Mouse (Mus musculus) megakaryocyte, embryonic 14.5 days (primary cell): Measurements from ENCODE around the gene Hdac4. TPM values are rescaled to one million over a fixed set of nuclear protein-coding genes. Genes with fewer than 3 reads are reported as not detected.
A peak's percentile ranks its signal among the peaks of the same experiment; 100 is the strongest.

Source experiments
- H3K27me3 ChIP-seq: replicated peaks from 2 replicates; pipeline ENCODE3; 2012; ENCODE audit warnings: inconsistent platforms
- H3K36me3 ChIP-seq: replicated peaks from 2 replicates; pipeline ENCODE3; 2012; ENCODE audit warnings: low read length, inconsistent platforms, mixed read lengths
- H3K4me1 ChIP-seq: 2 replicates; pipeline ENCODE4 v1.6.1; 2012; ENCODE audit warnings: inconsistent platforms
- H3K4me3 ChIP-seq: replicated peaks from 2 replicates; pipeline ENCODE3; 2012; ENCODE audit warnings: moderate library complexity, mild to moderate bottlenecking, inconsistent platforms
- H3K9me3 ChIP-seq: 2 replicates; pipeline ENCODE4 v1.6.1; 2012; ENCODE audit warnings: inconsistent platforms
- FLI1 ChIP-seq: IDR thresholded peaks from 2 replicates; pipeline ENCODE4 v1.6.1; 2012; ENCODE audit warnings: low read length, inconsistent platforms, mixed read lengths
- GATA1 ChIP-seq: IDR thresholded peaks from 3 replicates; pipeline ENCODE4 v1.6.1; 2012; ENCODE audit warnings: mixed read lengths, low read length, inconsistent platforms, borderline replicate concordance
- polyA plus RNA-seq: library from polyadenylated mRNA; stranded (reverse); fragments of >175 nt; gene quantifications from 2 replicates; pipeline ENCODE4 v1.2.3, GENCODE M21; 2012; ENCODE audit warnings: low replicate concordance; ENCODE audit not compliant: insufficient read depth

Gene Hdac4
- polyA plus RNA-seq, 1 experiment = 3.6 TPM

GRCm38 (mm10) chr1:92212003-92212750 is 16.7 kb upstream of the Hdac4 start:
- TF ChIP-seq FLI1 (no peak), GATA1 (no peak)
- H3K27me3 ChIP-seq = peaks cover 41% of the 10 kb centered on the region
- H3K4me1 ChIP-seq = no peaks in the 10 kb centered on the region
- H3K9me3 ChIP-seq = peaks cover 19% of the 10 kb centered on the region
- peak overlapping the region; percentile 2 for H3K4me3 ChIP-seq
- H3K36me3 ChIP-seq = no peaks in the 10 kb centered on the region

- Histone ChIP-seq H3K27me3 (peaks cover 26% of the 10 kb centered on the region), H3K9me3 (peaks cover 5% of the 10 kb centered on the region; the same call in 1 of the 2 replicates), H3K4me1 (no peaks in the 10 kb centered on the region), H3K4me3 (no peak overlapping the region), H3K36me3 (no peaks in the 10 kb centered on the region)
- no peak for TF ChIP-seq GATA1
- no peak for TF ChIP-seq FLI1
Observed at GRCm38 (mm10) chr1:92202639-92203352, 7.3 kb upstream of the Hdac4 start.

DNA sequence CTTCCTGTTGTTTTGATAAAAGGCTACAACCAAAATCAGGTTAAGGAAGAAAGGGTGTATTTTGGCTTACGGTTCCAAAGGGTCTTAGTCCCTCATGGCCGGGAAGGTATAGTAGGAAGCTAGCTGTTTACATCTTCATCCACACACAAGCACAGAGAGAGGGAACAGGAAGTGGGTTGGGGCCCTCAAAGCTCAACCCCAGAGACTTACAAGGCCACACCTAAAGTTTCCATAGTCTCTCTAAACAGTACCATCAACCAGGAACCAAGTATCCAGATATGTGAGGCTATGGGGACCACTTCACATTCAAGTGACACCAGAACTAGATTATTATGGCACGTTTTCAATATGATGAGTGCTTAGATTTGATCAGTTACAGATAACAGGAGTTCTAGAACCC is 5.0 kb downstream of the Hdac4 start:
- Histone ChIP-seq H3K9me3 (peaks cover 18% of the 10 kb centered on the region), H3K4me1 (peaks cover 6% of the 10 kb centered on the region; the same call in 1 of the 2 replicates), H3K27me3 (peaks cover 26% of the 10 kb centered on the region), H3K36me3 (no peaks in the 10 kb centered on the region), H3K4me3 (no peak overlapping the region)
- TF ChIP-seq FLI1 = no peak
- TF ChIP-seq GATA1 = no peak

DNA sequence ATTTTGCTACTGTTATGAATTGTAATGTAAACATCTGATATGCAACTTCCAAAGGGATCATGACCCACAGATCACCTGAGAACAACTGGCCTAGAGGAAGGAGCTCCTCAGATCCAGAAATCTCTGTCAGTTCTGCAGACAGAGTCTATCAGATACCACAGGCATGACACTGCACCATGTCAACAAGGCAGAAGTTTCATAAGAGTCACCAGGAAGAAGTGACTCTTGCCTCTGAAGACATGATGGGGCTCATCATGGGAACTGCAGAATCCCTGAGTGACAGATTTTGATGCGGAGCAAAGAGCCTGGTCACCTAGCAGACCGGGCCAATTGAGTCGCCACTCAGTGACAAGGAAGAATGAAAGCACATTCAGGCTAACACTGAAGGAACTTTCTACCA is 8.4 kb downstream of the Hdac4 start:
- Histone ChIP-seq H3K4me3 (no peak overlapping the region), H3K9me3 (peaks cover 14% of the 10 kb centered on the region), H3K4me1 (peaks cover 11% of the 10 kb centered on the region; the same call in 1 of the 2 replicates), H3K36me3 (no peaks in the 10 kb centered on the region), H3K27me3 (peaks cover 31% of the 10 kb centered on the region)
- no peak for TF ChIP-seq GATA1
- TF ChIP-seq FLI1 = no peak

DNA sequence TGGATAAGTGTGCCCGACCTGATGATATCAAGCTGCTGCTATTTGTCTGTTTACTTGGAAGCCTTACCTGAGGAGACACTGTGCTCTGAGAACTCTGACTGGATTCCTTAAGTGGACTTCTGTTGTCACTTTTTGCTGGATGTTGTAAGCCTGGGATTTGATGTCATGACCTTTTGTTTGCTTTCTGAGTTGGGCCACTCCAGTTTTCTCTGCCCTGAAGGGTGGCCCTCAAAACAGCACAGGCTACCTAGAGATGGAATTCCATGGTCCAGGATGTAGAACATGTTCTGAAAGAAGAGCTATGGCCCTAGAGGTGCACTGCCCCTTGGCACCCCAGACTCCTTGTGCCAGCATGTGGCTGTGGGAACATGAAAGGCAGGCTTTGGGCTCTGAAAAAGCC is 10.9 kb downstream of the Hdac4 start:
- TF ChIP-seq FLI1 (no peak), GATA1 (no peak)
- H3K4me3 ChIP-seq = no peak overlapping the region
- H3K36me3 ChIP-seq = no peaks in the 10 kb centered on the region
- peaks cover 18% of the 10 kb centered on the region for H3K4me1 ChIP-seq
- 0 out of 2 replicates have a peak, but pooled peaks cover 3% of the 10 kb centered on the region for H3K9me3 ChIP-seq
- peaks cover 28% of the 10 kb centered on the region for H3K27me3 ChIP-seq

GRCm38 (mm10) chr1:92183101-92183790 is 12.3 kb downstream of the Hdac4 start:
- Histone ChIP-seq H3K9me3 (no peaks in the 10 kb centered on the region), H3K4me1 (peaks cover 28% of the 10 kb centered on the region), H3K27me3 (peaks cover 25% of the 10 kb centered on the region), H3K4me3 (no peak overlapping the region), H3K36me3 (no peaks in the 10 kb centered on the region)
- TF ChIP-seq GATA1 = no peak
- no peak for TF ChIP-seq FLI1

DNA sequence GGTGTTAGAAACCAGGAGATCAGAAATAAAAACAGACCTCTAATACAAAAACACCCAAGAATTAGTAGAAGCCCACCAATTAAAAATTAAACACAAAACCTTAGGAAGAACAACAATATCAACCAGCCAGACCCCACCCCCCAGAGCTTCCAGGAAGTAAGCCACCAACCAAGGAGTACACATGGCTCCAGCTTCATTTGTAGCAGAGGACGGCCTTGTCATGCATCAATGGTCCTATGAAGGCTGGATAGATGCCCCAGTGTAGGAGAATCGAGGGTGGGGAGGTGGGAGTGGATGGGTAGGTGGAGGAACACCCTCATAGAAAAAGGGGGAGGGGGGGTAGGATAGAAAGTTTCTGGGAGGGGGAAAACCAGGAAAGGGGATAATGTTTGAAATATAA is 13.5 kb downstream of the Hdac4 start:
- Histone ChIP-seq H3K36me3 (no peaks in the 10 kb centered on the region), H3K4me1 (peaks cover 31% of the 10 kb centered on the region)

DNA sequence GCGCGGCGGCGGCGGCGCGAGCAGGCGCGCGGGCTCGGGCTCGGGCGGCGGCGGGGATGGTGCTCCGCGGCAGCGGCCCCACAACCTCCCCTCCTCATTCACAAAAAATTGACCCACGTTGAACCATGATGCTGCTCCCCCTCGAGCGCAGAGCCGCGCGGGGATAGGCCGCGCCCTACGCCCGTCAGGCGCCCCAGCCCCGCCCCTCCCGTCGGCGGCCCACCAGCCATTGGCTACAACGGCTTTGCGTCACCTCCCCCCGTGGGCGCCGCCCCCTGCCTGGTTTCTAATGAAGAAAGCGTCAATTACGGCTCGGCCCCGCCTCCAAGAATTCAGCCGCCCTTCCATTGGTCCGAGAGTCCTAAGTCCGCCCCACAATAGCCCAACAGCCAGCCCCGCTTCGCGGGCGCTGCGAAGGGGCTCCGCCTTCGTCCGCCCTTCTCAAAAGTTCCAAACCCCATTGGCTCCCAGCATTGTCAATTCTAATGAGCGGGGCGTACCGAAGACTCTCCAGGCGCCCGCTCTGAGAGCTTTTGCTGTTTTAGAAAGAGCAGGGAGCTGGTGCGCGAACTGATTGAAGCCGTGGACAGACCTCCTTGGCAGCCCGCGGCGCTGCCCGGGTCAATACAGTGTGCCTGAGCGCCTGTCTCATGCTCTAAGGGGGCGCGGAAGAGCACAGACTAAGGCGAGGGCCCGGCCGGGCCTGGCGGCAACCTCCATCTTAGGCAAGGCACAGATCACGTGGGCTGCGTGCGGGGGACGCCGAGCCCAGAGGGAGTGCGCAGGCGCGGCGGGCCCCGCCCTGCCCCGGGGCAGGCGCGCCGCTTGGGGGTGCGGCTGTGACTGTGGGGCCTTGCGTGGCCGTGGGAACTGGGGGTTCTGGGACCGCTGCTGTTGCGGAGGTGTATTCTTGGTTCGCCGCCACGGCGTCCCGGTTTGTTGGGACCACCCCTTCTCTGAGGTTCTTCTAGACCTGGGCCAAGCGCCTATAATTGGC is 15.1 kb downstream of the Hdac4 start:
- Histone ChIP-seq H3K4me1 (peaks cover 33% of the 10 kb centered on the region), H3K27me3 (peaks cover 8% of the 10 kb centered on the region), H3K9me3 (no peaks in the 10 kb centered on the region), H3K4me3 (peak overlapping the region; percentile 96), H3K36me3 (no peaks in the 10 kb centered on the region)
- TF ChIP-seq GATA1 = no peak
- TF ChIP-seq FLI1 = no peak

More for the DNA sequence above, 13.5 kb downstream of the Hdac4 start:
- TF ChIP-seq FLI1 = no peak
- no peak for TF ChIP-seq GATA1
- no peaks in the 10 kb centered on the region for H3K9me3 ChIP-seq
- peaks cover 16% of the 10 kb centered on the region for H3K27me3 ChIP-seq
- no peak overlapping the region for H3K4me3 ChIP-seq
